Mouse (Mus musculus) limb, embryonic 13.5 days (tissue): ENCODE results near the gene Ahcy. TPM values are rescaled to one million over a fixed set of nuclear protein-coding genes. Genes with fewer than 3 reads are reported as not detected.

ENCODE experiments used
- ATAC-seq: fragments of 200-750 bp; cut with Nextera tagmentation; 2 replicates; pipeline ENCODE4 v1.8.0; 2017; ENCODE audit warnings: low read depth, moderate number of reproducible peaks, moderate TSS enrichment; ENCODE audit not compliant: low FRiP score
- H3K27ac ChIP-seq: fragments of 300-500 bp; sonication (generic); 2 replicates; pipeline ENCODE4 v1.5.1; 2015; ENCODE audit warnings: inconsistent platforms, mild to moderate bottlenecking, moderate library complexity
- H3K27me3 ChIP-seq: fragments of 300-500 bp; sonication (generic); 2 replicates; pipeline ENCODE4 v1.6.1; 2015; ENCODE audit warnings: mild to moderate bottlenecking, inconsistent platforms
- H3K36me3 ChIP-seq: fragments of 300-500 bp; sonication (generic); 2 replicates; pipeline ENCODE4 v1.6.1; 2015; ENCODE audit warnings: inconsistent platforms, mild to moderate bottlenecking, moderate library complexity
- H3K4me1 ChIP-seq: fragments of 300-500 bp; sonication (generic); 2 replicates; pipeline ENCODE4 v1.6.1; 2015; ENCODE audit warnings: inconsistent platforms
- H3K4me2 ChIP-seq: fragments of 300-500 bp; sonication (generic); replicated peaks from 2 replicates; pipeline ENCODE4 v1.6.1; 2015; ENCODE audit warnings: inconsistent platforms, mild to moderate bottlenecking, moderate library complexity
- H3K4me3 ChIP-seq: fragments of 300-500 bp; sonication (generic); 2 replicates; pipeline ENCODE4 v1.5.1; 2015; ENCODE audit warnings: moderate library complexity, mild to moderate bottlenecking, inconsistent platforms
- H3K9ac ChIP-seq: fragments of 300-500 bp; sonication (generic); 2 replicates; pipeline ENCODE4 v1.6.1; 2015; ENCODE audit warnings: mild to moderate bottlenecking, inconsistent platforms
- H3K9me3 ChIP-seq: fragments of 300-500 bp; sonication (generic); 2 replicates; pipeline ENCODE4 v1.6.1; 2016; ENCODE audit warnings: inconsistent platforms
- WGBS: fragments of 180-500 bp; shearing (Covaris S2); methylation state at CpG from one replicate; pipeline ENCODE4 v1.1.7; 2015; 5-methylcytosine and 5-hydroxymethylcytosine counted together
- polyA plus RNA-seq: library from polyadenylated mRNA; unstranded; fragments of >200 nt; fragmentation: Nextera tagmentation; extraction: Ambion mirVana; gene quantifications from 2 replicates; pipeline ENCODE4 v1.2.1, GENCODE M21; 2015

The Ahcy gene
- polyA plus RNA-seq, 1 experiment from 2014 or later = 73.1 TPM

GRCm38 (mm10) chr2:155011086-155011656 lies 63.1 kb downstream of the Ahcy start:
- Histone ChIP-seq H3K27ac (no peak overlapping the region), H3K9me3 (0 out of 2 replicates have a peak, but pooled peaks cover 4% of the 10 kb centered on the region), H3K27me3 (0 out of 2 replicates have a peak, but pooled peaks cover 3% of the 10 kb centered on the region), H3K4me3 (no peak overlapping the region), H3K4me2 (no peak overlapping the region), H3K9ac (no peak overlapping the region), H3K4me1 (no peaks in the 10 kb centered on the region), H3K36me3 (no peaks in the 10 kb centered on the region)
- no peak for ATAC-seq
- WGBS = 45% methylated on average over 3 of the region's 3 CpGs

Other genes with a start within 250 kb of the Ahcy start
- 110 and 115 TPM in 2 replicates for gene Eif2s2, start 181.6 kb downstream of the Ahcy start, polyA plus RNA-seq
- 3.6 and 4.1 TPM in 2 replicates for gene Gm14226, start 56.2 kb downstream of the Ahcy start, polyA plus RNA-seq
- gene Itch, start 59.0 kb upstream of the Ahcy start, polyA plus RNA-seq = 68.3 and 71.2 TPM in 2 replicates
- gene Dynlrb1, start 162.0 kb upstream of the Ahcy start, polyA plus RNA-seq = 484 and 488 TPM in 2 replicates
- gene Map1lc3a, start 201.8 kb upstream of the Ahcy start, polyA plus RNA-seq = 213 and 216 TPM in 2 replicates